Mouse (Mus musculus): ENCODE data around the gene Fndc3b. TPM values are rescaled to one million over a fixed set of nuclear protein-coding genes. Genes with fewer than 3 reads are reported as not detected.

Gene Fndc3b
- 20.3 and 23.0 TPM in 2 replicates for polyA plus RNA-seq (2016; fragmentation: Nextera tagmentation; extraction: Ambion mirVana)

DNA sequence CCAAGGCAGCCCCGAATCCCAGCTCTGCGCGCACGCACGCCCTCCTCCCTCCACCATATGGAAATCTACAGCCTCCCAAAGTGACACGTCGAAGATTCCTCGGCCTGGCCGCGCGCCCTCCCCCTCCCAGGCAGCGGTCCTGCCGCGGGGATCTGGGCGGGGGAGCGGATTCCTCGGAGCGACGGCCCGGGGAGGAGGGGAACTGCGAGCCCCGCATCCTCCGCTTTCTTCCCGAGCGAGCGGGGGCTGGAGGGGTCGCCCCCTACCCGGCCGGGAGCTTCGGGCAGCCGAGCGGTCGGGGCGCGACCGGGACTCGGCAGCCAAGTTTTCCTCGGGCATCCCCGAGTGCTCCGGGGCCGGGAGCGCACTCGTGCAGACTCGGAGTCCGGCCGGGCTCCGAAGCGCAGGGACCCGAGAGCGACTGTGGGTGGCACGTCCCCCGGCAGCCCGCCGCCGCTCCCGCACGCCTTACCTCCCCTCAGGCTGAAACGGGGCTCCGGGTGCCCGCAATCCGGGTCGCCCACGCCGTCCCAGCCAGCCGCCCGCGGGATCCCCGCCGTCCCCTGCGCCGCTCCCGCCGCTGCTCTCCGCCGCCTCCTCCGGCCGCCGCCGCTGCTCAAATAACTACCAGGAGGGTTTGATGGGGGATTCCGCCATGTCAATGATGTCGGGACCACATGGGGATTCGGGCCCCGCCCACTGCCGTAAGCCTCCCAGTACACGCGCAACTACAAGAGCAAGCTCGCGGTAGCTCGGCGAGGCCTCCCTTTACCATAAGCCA lies at the start of gene Fndc3b:
Gene Fndc3b, minus strand, starts transcription at position 660 of the 781 bp plus-strand sequence.
- peak within 1 kb of the TSS; percentile 93 for H3K9ac ChIP-seq (replicated peaks)
- WGBS, result under 1% methylated on average over 84 of the region's 90 CpGs

DNA sequence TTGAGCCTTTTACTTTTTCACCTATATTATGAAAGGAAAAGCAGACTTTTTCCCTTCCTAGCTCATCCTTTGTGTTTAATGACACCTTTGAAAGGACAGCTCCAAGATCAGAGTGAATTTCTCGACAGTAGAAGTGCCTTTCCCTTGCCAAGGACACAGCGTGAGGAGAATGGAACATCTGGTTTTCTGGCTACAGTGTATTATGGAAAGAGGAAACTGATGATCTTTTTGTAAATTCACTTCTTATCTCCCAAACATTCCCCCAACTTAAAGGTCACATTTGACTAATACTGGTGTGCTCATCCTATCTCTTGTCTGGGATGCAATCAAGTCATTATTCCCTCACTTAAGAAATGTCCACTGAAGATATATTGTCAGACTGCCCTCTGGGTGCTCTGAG lies 49.2 kb upstream of the Fndc3b start:
- WGBS, result 60% methylated on average over 2 of the region's 2 CpGs
- Histone ChIP-seq H3K27me3 (no peaks in the 10 kb centered on the region), H3K27ac (no peak overlapping the region), H3K4me1 (replicated peaks) (peaks cover 13% of the 10 kb centered on the region), H3K36me3 (no peaks in the 10 kb centered on the region), H3K4me2 (no peak overlapping the region), H3K4me3 (replicated peaks) (no peak overlapping the region), H3K9ac (replicated peaks) (no peak overlapping the region), H3K9me3 (no peaks in the 10 kb centered on the region)
- no peak for ATAC-seq (ENCODE audit: insufficient number of reproducible peaks, insufficient read depth, low FRiP score, low TSS enrichment, low read depth)

More for the DNA sequence above, at the start of gene Fndc3b:
- peak; percentile 81 for ATAC-seq (ENCODE audit: insufficient number of reproducible peaks, insufficient read depth, low FRiP score, low TSS enrichment, low read depth)
- 0 out of 2 replicates have a peak, but pooled peaks cover 3% of the 10 kb centered on the region for H3K27me3 ChIP-seq
- H3K4me3 ChIP-seq (replicated peaks), result peak within 1 kb of the TSS; percentile 86
- peak within 1 kb of the TSS; percentile 98 for H3K27ac ChIP-seq
- H3K36me3 ChIP-seq, result no peaks in the 10 kb centered on the region
- no peaks in the 10 kb centered on the region for H3K9me3 ChIP-seq
- H3K4me1 ChIP-seq (replicated peaks), result peaks cover 24% of the 10 kb centered on the region
- H3K4me2 ChIP-seq, result peak within 1 kb of the TSS; percentile 72

DNA sequence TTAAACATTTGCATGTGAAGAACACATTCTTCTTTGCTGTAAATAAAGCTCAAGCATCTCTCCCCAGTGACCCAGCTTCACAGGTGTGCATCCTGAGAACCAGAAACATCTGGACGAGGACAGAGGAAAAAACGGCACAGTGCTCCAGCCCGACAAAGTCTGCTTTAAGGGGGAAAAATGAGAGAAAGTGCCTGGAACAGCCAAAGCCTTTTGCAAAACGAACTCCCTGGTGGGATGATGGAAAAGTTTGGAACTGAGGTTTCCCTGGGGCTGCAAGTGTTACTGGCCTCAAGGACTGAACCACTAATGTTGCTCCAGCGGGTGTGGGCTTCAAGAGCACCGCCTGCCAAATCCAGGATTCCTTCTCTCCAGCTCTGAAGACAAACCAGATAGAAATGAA lies 47.9 kb upstream of the Fndc3b start:
- 24% methylated on average over 6 of the region's 6 CpGs for WGBS
- H3K27ac ChIP-seq, result peak overlapping the region; percentile 54

DNA sequence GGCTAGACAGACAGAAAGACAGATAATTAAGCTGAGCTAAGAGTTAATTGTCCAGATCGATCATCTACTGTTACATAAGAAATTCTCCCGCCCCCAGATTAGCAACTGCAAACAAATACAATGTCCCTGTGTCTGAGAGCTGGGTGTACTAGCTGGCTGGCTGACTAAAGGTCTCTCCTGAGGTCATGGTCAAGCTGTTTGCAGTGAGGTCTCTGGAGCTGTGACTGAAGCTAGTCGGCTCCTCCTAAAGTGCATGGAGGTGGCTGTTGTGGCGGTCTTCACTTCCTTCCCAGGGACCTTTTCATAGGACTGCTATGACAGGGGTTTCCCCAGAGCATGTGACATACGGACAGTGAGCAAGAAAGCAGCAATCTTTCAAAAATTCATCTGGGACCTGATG lies 40.5 kb upstream of the Fndc3b start:
- no peak overlapping the region for H3K4me3 ChIP-seq (replicated peaks)
- WGBS, result 81% methylated on average over 5 of the region's 5 CpGs
- H3K9me3 ChIP-seq, result no peaks in the 10 kb centered on the region
- no peaks in the 10 kb centered on the region for H3K36me3 ChIP-seq
- no peak overlapping the region for H3K9ac ChIP-seq (replicated peaks)
- no peaks in the 10 kb centered on the region for H3K4me1 ChIP-seq (replicated peaks)
- H3K27ac ChIP-seq, result no peak overlapping the region
- H3K27me3 ChIP-seq, result no peaks in the 10 kb centered on the region
- ATAC-seq (ENCODE audit: insufficient number of reproducible peaks, insufficient read depth, low FRiP score, low TSS enrichment, low read depth), result no peak
- no peak overlapping the region for H3K4me2 ChIP-seq

More for the DNA sequence above, 47.9 kb upstream of the Fndc3b start:
- ATAC-seq (ENCODE audit: insufficient number of reproducible peaks, insufficient read depth, low FRiP score, low TSS enrichment, low read depth), result no peak
- Histone ChIP-seq H3K9me3 (no peaks in the 10 kb centered on the region), H3K9ac (replicated peaks) (no peak overlapping the region), H3K4me1 (replicated peaks) (peaks cover 13% of the 10 kb centered on the region), H3K4me2 (peak overlapping the region; percentile 17; the same call in 1 of the 2 replicates), H3K27me3 (no peaks in the 10 kb centered on the region), H3K4me3 (replicated peaks) (no peak overlapping the region), H3K36me3 (no peaks in the 10 kb centered on the region)

DNA sequence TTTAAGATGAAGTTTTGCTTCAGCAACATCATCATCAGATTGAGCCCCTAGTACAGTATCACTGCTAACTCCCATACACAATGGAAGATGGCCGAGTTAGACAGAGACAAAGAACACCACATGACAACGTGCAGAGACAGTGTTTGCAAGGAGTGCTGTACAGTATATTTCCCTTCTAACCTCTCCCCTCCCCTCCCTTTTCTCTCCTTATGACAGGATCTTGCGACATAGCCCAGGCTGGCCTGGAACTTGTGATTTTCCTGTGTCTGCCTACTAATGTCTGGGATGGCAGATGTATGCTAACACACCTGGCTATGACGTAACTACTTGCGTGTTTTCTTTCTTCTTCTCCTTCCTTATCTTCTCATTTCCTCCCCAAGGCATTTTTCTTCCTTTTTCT lies 40.0 kb upstream of the Fndc3b start:
- ATAC-seq (ENCODE audit: insufficient number of reproducible peaks, insufficient read depth, low FRiP score, low TSS enrichment, low read depth), result no peak
- H3K36me3 ChIP-seq, result no peaks in the 10 kb centered on the region
- no peaks in the 10 kb centered on the region for H3K4me1 ChIP-seq (replicated peaks)
- no peak overlapping the region for H3K4me2 ChIP-seq
- H3K27ac ChIP-seq, result no peak overlapping the region
- H3K27me3 ChIP-seq, result no peaks in the 10 kb centered on the region
- no peaks in the 10 kb centered on the region for H3K9me3 ChIP-seq
- no peak overlapping the region for H3K9ac ChIP-seq (replicated peaks)
- H3K4me3 ChIP-seq (replicated peaks), result no peak overlapping the region
- WGBS, result 88% methylated on average over 5 of the region's 5 CpGs

DNA sequence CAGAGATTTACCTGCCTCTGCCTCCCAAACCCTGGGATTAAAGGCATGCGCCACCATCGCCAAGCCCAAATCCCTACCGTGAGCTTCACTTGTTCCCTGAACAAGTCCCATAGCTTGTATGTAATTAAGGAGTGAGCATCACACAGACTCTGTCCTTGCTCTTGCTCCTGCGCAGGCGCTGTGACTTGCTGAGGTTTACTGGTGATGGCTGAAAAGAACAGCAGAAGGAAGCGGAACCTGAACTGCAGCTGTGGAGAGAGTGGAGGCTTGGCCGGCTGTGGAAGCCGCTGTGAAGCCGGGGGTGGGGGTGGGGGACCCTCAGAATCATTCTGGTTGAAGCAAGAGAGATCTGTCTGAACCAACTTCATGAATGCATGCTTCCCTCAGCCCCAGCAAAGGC lies 34.5 kb upstream of the Fndc3b start:
- Histone ChIP-seq H3K9ac (replicated peaks) (no peak overlapping the region), H3K27ac (no peak overlapping the region), H3K9me3 (no peaks in the 10 kb centered on the region), H3K36me3 (no peaks in the 10 kb centered on the region), H3K27me3 (no peaks in the 10 kb centered on the region), H3K4me1 (replicated peaks) (no peaks in the 10 kb centered on the region), H3K4me3 (replicated peaks) (no peak overlapping the region), H3K4me2 (no peak overlapping the region)
- WGBS, result 97% methylated on average over 9 of the region's 9 CpGs
- ATAC-seq (ENCODE audit: insufficient number of reproducible peaks, insufficient read depth, low FRiP score, low TSS enrichment, low read depth), result no peak

DNA sequence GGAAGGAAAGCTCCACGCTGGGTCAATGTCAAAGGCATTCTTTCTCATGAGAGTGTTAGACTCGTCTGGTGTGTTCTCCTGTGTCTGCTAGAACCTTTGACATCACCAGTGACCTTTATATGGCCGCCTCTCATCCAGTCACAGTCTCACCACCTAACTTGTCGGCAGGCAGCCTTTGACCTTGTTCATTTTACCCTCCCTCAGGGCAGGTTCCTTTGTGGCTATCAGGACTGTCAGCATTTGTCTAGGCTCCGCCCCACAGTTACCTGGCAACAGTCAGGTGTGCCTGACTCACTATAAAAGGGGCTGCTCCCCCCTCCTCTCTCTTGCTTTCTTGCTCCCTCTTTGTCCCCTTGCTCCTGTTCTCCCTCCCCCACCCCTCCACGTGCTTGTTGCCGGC lies 33.6 kb upstream of the Fndc3b start:
- no peaks in the 10 kb centered on the region for H3K27me3 ChIP-seq
- no peak for ATAC-seq (ENCODE audit: insufficient number of reproducible peaks, insufficient read depth, low FRiP score, low TSS enrichment, low read depth)
- no peak overlapping the region for H3K9ac ChIP-seq (replicated peaks)
- no peak overlapping the region for H3K4me2 ChIP-seq
- no peaks in the 10 kb centered on the region for H3K36me3 ChIP-seq
- H3K27ac ChIP-seq, result no peak overlapping the region
- WGBS, result 56% methylated on average over 7 of the region's 7 CpGs
- no peak overlapping the region for H3K4me3 ChIP-seq (replicated peaks)
- no peaks in the 10 kb centered on the region for H3K4me1 ChIP-seq (replicated peaks)
- no peaks in the 10 kb centered on the region for H3K9me3 ChIP-seq

DNA sequence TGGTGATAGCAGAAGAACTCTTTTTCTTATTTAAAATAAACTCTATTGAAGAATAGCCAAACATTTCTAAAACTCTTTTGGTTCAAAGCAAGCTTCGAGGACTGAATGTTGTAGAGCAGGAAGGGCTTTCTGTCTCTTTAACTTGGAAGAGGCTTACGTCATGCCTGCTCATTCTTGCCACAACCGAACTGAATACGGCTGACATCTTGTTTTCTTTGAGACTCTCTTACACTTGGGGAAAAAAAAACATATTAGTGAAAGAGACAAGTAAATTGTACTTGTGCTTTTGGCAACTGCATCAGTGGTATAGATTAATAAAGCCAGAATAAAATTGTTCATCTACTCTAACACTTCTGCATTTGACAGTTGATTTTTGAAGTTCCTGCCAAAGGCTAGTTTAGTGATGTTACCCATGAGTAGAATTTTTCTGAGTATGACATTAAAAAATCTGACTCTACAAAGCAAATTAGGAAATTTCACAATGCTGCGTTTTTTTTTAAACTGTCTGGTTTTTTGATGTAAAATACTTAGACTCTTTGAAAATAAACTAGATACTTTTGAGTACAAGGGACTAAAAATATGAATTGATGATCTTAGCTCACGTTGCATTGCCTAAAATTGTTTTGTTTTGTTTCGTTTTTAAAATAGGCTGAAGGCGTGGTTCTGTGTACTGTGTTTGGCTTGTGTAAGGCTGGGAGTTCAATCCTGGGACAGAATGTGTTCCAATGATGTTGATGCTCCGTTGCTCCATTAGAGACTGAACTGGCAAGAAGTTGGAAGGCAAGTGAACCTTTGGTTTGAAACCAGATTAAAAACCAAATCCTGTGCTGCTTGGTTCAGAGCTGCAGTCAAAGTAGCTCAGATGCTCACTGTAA lies 32.4 kb upstream of the Fndc3b start:
- H3K36me3 ChIP-seq, result no peaks in the 10 kb centered on the region
- no peak overlapping the region for H3K27ac ChIP-seq
- no peak overlapping the region for H3K4me2 ChIP-seq
- H3K4me3 ChIP-seq (replicated peaks), result no peak overlapping the region
- no peaks in the 10 kb centered on the region for H3K27me3 ChIP-seq
- H3K9ac ChIP-seq (replicated peaks), result no peak overlapping the region
- no peaks in the 10 kb centered on the region for H3K4me1 ChIP-seq (replicated peaks)
- WGBS, result 83% methylated on average over 9 of the region's 9 CpGs
- no peak for ATAC-seq (ENCODE audit: insufficient number of reproducible peaks, insufficient read depth, low FRiP score, low TSS enrichment, low read depth)
- H3K9me3 ChIP-seq, result no peaks in the 10 kb centered on the region

DNA sequence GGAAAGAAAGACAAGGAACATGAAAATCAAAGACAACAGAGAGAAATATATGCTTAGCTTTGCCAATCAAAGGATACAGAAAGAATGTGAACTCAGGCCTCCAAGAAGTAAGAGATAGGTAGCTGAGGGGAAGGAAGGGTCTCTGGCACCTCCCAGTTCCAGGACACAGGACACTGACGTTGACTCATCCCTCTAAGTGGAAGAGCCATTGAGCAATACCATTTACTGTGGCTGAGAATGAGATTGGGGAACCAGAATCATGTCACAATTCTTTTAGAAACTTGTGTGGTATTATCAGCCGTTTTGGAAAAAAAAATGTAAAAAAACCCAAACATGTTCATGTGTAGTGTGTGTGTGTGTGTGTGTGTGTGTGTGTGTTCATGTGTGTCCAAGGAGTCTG lies 31.0 kb upstream of the Fndc3b start:
- no peak for ATAC-seq (ENCODE audit: insufficient number of reproducible peaks, insufficient read depth, low FRiP score, low TSS enrichment, low read depth)
- 71% methylated on average over 2 of the region's 2 CpGs for WGBS
- H3K4me1 ChIP-seq (replicated peaks), result no peaks in the 10 kb centered on the region
- H3K9ac ChIP-seq (replicated peaks), result no peak overlapping the region
- H3K27ac ChIP-seq, result no peak overlapping the region
- H3K27me3 ChIP-seq, result no peaks in the 10 kb centered on the region
- no peak overlapping the region for H3K4me2 ChIP-seq
- H3K36me3 ChIP-seq, result no peaks in the 10 kb centered on the region
- H3K4me3 ChIP-seq (replicated peaks), result no peak overlapping the region
- no peaks in the 10 kb centered on the region for H3K9me3 ChIP-seq

DNA sequence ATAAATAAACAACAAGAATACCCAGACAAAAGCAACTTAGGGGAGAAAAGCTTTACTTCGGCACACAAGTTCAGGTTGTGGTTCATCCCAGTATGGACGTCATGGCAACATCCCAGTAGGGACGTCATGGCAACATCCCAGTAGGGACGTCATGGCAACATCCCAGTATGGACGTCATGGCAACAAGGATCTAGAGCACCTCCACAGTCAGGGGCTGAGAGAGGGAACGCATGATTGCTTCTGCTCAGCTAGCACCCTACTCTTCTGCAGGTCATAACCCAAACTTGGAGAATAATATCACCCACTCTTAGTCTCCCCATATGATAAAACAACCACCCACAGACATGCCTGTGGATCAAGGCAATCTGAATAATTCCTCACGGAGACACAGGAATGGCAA lies 29.0 kb upstream of the Fndc3b start:
- 87% methylated on average over 7 of the region's 7 CpGs for WGBS
- H3K4me1 ChIP-seq (replicated peaks), result peaks cover 3% of the 10 kb centered on the region; the same call in 1 of the 2 replicates
- H3K9me3 ChIP-seq, result no peaks in the 10 kb centered on the region
- H3K27me3 ChIP-seq, result no peaks in the 10 kb centered on the region
- no peaks in the 10 kb centered on the region for H3K36me3 ChIP-seq
- no peak overlapping the region for H3K9ac ChIP-seq (replicated peaks)
- H3K4me3 ChIP-seq (replicated peaks), result no peak overlapping the region
- H3K27ac ChIP-seq, result no peak overlapping the region
- ATAC-seq (ENCODE audit: insufficient number of reproducible peaks, insufficient read depth, low FRiP score, low TSS enrichment, low read depth), result no peak
- no peak overlapping the region for H3K4me2 ChIP-seq

DNA sequence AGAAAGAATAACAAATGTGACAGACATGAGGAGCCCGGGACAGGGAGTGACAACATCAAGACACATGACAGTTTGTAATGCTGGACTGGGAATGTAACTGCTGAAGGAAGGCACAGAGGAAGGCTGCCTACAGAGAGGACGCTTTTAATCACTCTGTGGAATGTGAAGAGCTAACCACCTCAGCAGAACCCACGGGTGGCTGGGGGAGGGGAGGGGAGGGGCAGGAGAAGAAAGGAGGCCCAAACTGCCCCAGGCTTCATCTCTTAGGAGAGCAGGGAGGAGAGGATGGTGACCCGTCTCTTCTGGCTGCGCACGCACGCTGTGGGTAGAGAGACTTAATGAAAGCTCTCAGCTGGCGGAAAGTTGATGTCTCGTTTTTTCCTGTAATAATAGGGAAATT lies 25.1 kb upstream of the Fndc3b start:
- H3K4me3 ChIP-seq (replicated peaks), result no peak overlapping the region
- H3K4me2 ChIP-seq, result no peak overlapping the region
- no peak for ATAC-seq (ENCODE audit: insufficient number of reproducible peaks, insufficient read depth, low FRiP score, low TSS enrichment, low read depth)
- H3K27ac ChIP-seq, result no peak overlapping the region
- no peaks in the 10 kb centered on the region for H3K36me3 ChIP-seq
- H3K27me3 ChIP-seq, result no peaks in the 10 kb centered on the region
- no peak overlapping the region for H3K9ac ChIP-seq (replicated peaks)
- WGBS, result 24% methylated on average over 9 of the region's 9 CpGs
- peaks cover 3% of the 10 kb centered on the region; the same call in 1 of the 2 replicates for H3K4me1 ChIP-seq (replicated peaks)
- no peaks in the 10 kb centered on the region for H3K9me3 ChIP-seq
